Mouse (Mus musculus) thymus, adult 2 months (tissue): ENCODE data around the gene Ahcyl2. TPM values are rescaled to one million over a fixed set of nuclear protein-coding genes. Genes with fewer than 3 reads are reported as not detected.
"Not testable (repeated sequence)": the region's sequence is repeated elsewhere in the genome, so short reads cannot be mapped to it uniquely, and the experiment has no call there.

Experiments
- DNase-seq: peaks from one replicate; pipeline ENCODE4 v3.0.0; 2021
- H3K27ac ChIP-seq: fragments of 200-500 bp; 2 replicates; pipeline ENCODE4 v1.5.1; 2012; ENCODE audit warnings: low read length, control low read depth; ENCODE audit not compliant: control insufficient read depth, insufficient read depth
- H3K27me3 ChIP-seq: fragments of 200-500 bp; 2 replicates; pipeline ENCODE4 v1.6.1; 2012; ENCODE audit warnings: mild to moderate bottlenecking, low read length, moderate library complexity, mixed read lengths; ENCODE audit not compliant: control insufficient read depth, insufficient read depth
- H3K36me3 ChIP-seq: fragments of 200-500 bp; 2 replicates; pipeline ENCODE4 v1.6.1; 2012; ENCODE audit warnings: mild to moderate bottlenecking, low read length, moderate library complexity; ENCODE audit not compliant: control insufficient read depth, insufficient read depth
- H3K4me1 ChIP-seq: fragments of 200-500 bp; replicated peaks from 2 replicates; pipeline ENCODE4 v1.6.1; 2012; ENCODE audit warnings: low read length; ENCODE audit not compliant: control insufficient read depth, insufficient read depth
- H3K4me3 ChIP-seq: fragments of 200-500 bp; 2 replicates; pipeline ENCODE4 v1.5.1; 2012; ENCODE audit warnings: mild to moderate bottlenecking, low read length, control low read depth, moderate library complexity; ENCODE audit not compliant: control insufficient read depth, insufficient read depth
- CTCF ChIP-seq: fragments of 200-500 bp; IDR thresholded peaks from 2 replicates; pipeline ENCODE4 v1.5.1; 2012; ENCODE audit warnings: mild to moderate bottlenecking, control low read depth, low read length, moderate library complexity, borderline replicate concordance; ENCODE audit not compliant: control insufficient read depth, poor library complexity, insufficient read depth; ENCODE audit errors: extremely low read depth
- POLR2A ChIP-seq: fragments of 200-500 bp; IDR thresholded peaks from 2 replicates; pipeline ENCODE4 v1.6.1; 2012; ENCODE audit warnings: mild to moderate bottlenecking, low read length, control low read depth, moderate library complexity; ENCODE audit not compliant: control insufficient read depth, poor library complexity, insufficient read depth; ENCODE audit errors: extremely low read depth
- WGBS: fragments of 180-500 bp; shearing (Covaris S2); methylation state at CpG from one replicate; pipeline ENCODE4 v1.1.7; 2018; 5-methylcytosine and 5-hydroxymethylcytosine counted together
- polyA plus RNA-seq: library from polyadenylated mRNA; depleted of rRNA; stranded (reverse); fragments of >200 nt; gene quantifications from 2 replicates; pipeline ENCODE4 v1.2.3, GENCODE M21; 2012

The Ahcyl2 gene
- polyA plus RNA-seq, 1 experiment = 44.1 TPM

GRCm38 (mm10) chr6:29758417-29758816 lies 9.4 kb upstream of the Ahcyl2 start:
- no peak overlapping the region for H3K27ac ChIP-seq
- WGBS = 50% methylated on average over 4 of the region's 4 CpGs
- H3K4me1 ChIP-seq = no peaks in the 10 kb centered on the region
- DNase-seq = peak; percentile 69
- H3K27me3 ChIP-seq = no peaks in the 10 kb centered on the region
- no peak; the same call in 1 of the 2 replicates for TF ChIP-seq CTCF
- TF ChIP-seq POLR2A = no peak
- no peak overlapping the region for H3K4me3 ChIP-seq
- no peaks in the 10 kb centered on the region for H3K36me3 ChIP-seq

- H3K27ac ChIP-seq = no peak overlapping the region
- no peak for TF ChIP-seq POLR2A
- 93% methylated on average over 13 of the region's 13 CpGs for WGBS
Observed at GRCm38 (mm10) chr6:29759012-29759679, 8.7 kb upstream of the Ahcyl2 start.

GRCm38 (mm10) chr6:29760397-29760796 lies 7.4 kb upstream of the Ahcyl2 start:
- not testable (repeated sequence) for H3K27ac ChIP-seq
- WGBS = 98% methylated on average over 2 of the region's 2 CpGs

More at GRCm38 (mm10) chr6:29759012-29759679, 8.7 kb upstream of the Ahcyl2 start:
- no peak for DNase-seq
- Histone ChIP-seq H3K36me3 (no peaks in the 10 kb centered on the region), H3K4me3 (no peak overlapping the region), H3K27me3 (no peaks in the 10 kb centered on the region), H3K4me1 (no peaks in the 10 kb centered on the region)

GRCm38 (mm10) chr6:29761282-29761681 lies 6.5 kb upstream of the Ahcyl2 start:
- no peaks in the 10 kb centered on the region for H3K27me3 ChIP-seq
- TF ChIP-seq POLR2A (no peak), CTCF (no peak)
- H3K4me1 ChIP-seq = no peaks in the 10 kb centered on the region
- WGBS = 98% methylated on average over 4 of the region's 4 CpGs
- no peak for DNase-seq
- no peaks in the 10 kb centered on the region for H3K36me3 ChIP-seq
- no peak overlapping the region for H3K27ac ChIP-seq
- H3K4me3 ChIP-seq = no peak overlapping the region

More at GRCm38 (mm10) chr6:29760397-29760796, 7.4 kb upstream of the Ahcyl2 start:
- not testable (repeated sequence) for H3K36me3 ChIP-seq, H3K4me3 ChIP-seq, DNase-seq, H3K27me3 ChIP-seq, H3K4me1 ChIP-seq

GRCm38 (mm10) chr6:29762524-29762923 lies 5.3 kb upstream of the Ahcyl2 start:
- Histone ChIP-seq H3K36me3 (no peaks in the 10 kb centered on the region), H3K4me1 (no peaks in the 10 kb centered on the region), H3K27me3 (no peaks in the 10 kb centered on the region), H3K27ac (no peak overlapping the region), H3K4me3 (no peak overlapping the region)
- TF ChIP-seq POLR2A = no peak
- no peak for TF ChIP-seq CTCF
- no peak for DNase-seq
- WGBS = 89% methylated on average over 4 of the region's 4 CpGs

GRCm38 (mm10) chr6:29766874-29767273 lies 937 bp upstream of the Ahcyl2 start:
- TF ChIP-seq CTCF = no peak
- no peak for TF ChIP-seq POLR2A
- 97% methylated on average over 2 of the region's 2 CpGs for WGBS
- no peaks in the 10 kb centered on the region for H3K27me3 ChIP-seq

More at GRCm38 (mm10) chr6:29766874-29767273, 937 bp upstream of the Ahcyl2 start:
- Histone ChIP-seq H3K27ac (no peak overlapping the region), H3K36me3 (no peaks in the 10 kb centered on the region), H3K4me1 (0 out of 2 replicates have a peak, but pooled peaks cover 2% of the 10 kb centered on the region), H3K4me3 (no peak overlapping the region)
- DNase-seq = no peak
